Mouse (Mus musculus) spleen, adult 2 months (tissue): ENCODE results near the gene Cd300e.

Experiments
- CTCF ChIP-seq: fragments of 200-500 bp; IDR thresholded peaks from 2 replicates; pipeline ENCODE4 v1.5.1; 2011; ENCODE audit warnings: mild to moderate bottlenecking, inconsistent platforms; ENCODE audit not compliant: insufficient read depth, insufficient read length, insufficient replicate concordance; ENCODE audit errors: extremely low read depth
- POLR2A ChIP-seq: fragments of 200-500 bp; IDR thresholded peaks from 2 replicates; pipeline ENCODE4 v1.6.1; 2011; ENCODE audit warnings: low read depth, low read length, inconsistent platforms

GRCm38 (mm10) chr11:115089853-115090252 lies 27.9 kb upstream of the Cd300e start:
- TF ChIP-seq POLR2A (no peak), CTCF (peak; percentile 56; the same call in 1 of the 2 replicates)
